Mouse (Mus musculus): Measurements from ENCODE around the gene Scgb2b11.
"Not testable (repeated sequence)": the region's sequence is repeated elsewhere in the genome, so short reads cannot be mapped to it uniquely, and the experiment has no call there.

Scgb2b11 gene

DNA sequence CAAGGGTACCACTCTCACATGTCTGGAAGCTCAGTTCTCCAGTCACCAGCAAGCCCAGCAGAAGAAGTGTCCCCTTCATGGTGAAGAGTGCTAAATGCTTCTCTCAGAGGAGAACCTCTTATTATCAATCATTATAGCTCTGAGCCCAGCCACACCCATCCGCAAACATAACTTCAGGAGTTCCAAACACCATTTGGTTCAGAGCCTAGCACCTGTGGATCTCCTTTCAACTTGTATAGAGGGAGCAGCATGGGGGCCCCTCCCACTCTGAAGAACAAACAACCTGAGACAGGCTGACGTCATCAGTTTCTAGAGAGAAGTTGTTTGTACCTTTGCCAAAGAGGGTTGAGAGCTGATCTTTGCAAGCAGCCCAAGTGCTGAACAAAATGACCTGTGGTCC is at the start of gene Scgb2b11:
Scgb2b11 (minus strand) TSS at position 101 of the 400 bp plus-strand sequence.
- DNase-seq = not testable (repeated sequence)

DNA sequence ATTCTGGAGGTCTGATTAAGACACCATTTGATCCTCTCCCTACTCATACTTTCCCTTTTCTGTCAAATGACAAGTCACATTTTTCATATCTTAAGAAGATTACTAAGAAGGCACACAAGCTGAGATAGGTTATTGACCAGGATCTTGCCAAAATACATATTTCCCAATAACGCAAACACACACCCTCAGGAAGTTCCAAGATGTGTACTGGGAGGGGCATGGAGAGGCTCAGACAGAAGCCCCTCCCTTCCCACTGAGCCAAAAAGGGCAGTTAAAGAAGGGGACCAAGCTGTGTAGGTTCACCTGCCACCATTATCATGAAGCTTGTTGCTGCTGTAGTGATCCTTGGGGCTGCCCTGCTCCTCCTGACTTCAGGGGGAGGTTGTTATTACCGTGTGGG is 11.6 kb upstream of the Scgb2b11 start, which contains the start of gene Scgb1b11:
Scgb1b11 (plus strand) TSS at position 301 of the 400 bp plus-strand sequence.
- DNase-seq = not testable (repeated sequence)
